ENCODE assay signal across 8 mouse cellular contexts in genomic region chr12:35981732-35982360, GRCm38 (mm10). TPM values are rescaled to one million over a fixed set of nuclear protein-coding genes. Genes with fewer than 3 reads are reported as not detected.
DNase-seq lines count a peak whose midpoint lies in the region; ATAC-seq and TF ChIP-seq lines count a peak whose summit lies in the region.

No protein-coding gene starts in this region.

- H3K9ac ChIP-seq in heart, embryonic 12.5 days, result no peak overlapping the region
- H3K9ac ChIP-seq in kidney, postnatal 0 days (ENCODE audit: low read depth, low read length), result no peak overlapping the region
- H3K9ac ChIP-seq in midbrain, embryonic 11.5 days (ENCODE audit: low read length), result no peak overlapping the region

- peak; percentile 13 for DNase-seq in kidney, adult 11 months
- no peak for DNase-seq in kidney, adult 18-20 months
- peak; percentile 80 for DNase-seq in kidney, postnatal 0 days (ENCODE audit: low spot score)
- peak; percentile 87 for DNase-seq in midbrain, embryonic 11.5 days (ENCODE audit: low spot score, missing footprints)
- no peak for DNase-seq in thymus, adult 2 months
- DNase-seq in layer of hippocampus, postnatal 25 days (ENCODE audit: extremely low spot score in 1 of 2, low spot score in 1 of 2), result no peak
- no peak for DNase-seq in right cerebral cortex, postnatal 14 days

- no peaks in the 10 kb centered on the region for H3K36me3 ChIP-seq in heart, embryonic 12.5 days
- H3K36me3 ChIP-seq in kidney, postnatal 0 days (ENCODE audit: insufficient read depth, low read length), result no peaks in the 10 kb centered on the region
- no peaks in the 10 kb centered on the region for H3K36me3 ChIP-seq in midbrain, embryonic 11.5 days (ENCODE audit: control insufficient read depth, insufficient read depth, low read length)
- H3K36me3 ChIP-seq in thymus, adult 2 months (ENCODE audit: control insufficient read depth, insufficient read depth, low read length), result no peaks in the 10 kb centered on the region

- no peak overlapping the region for H3K4me3 ChIP-seq in heart, embryonic 12.5 days
- H3K4me3 ChIP-seq in kidney, postnatal 0 days (replicated peaks; ENCODE audit: low read depth, low read length), result no peak overlapping the region
- no peak overlapping the region for H3K4me3 ChIP-seq in midbrain, embryonic 11.5 days (ENCODE audit: low read depth, low read length)
- no peak overlapping the region for H3K4me3 ChIP-seq in thymus, adult 2 months (ENCODE audit: control insufficient read depth, insufficient read depth, low read length)

- H3K9me3 ChIP-seq in heart, embryonic 12.5 days (replicated peaks), result no peaks in the 10 kb centered on the region
- H3K9me3 ChIP-seq in kidney, postnatal 0 days (replicated peaks; ENCODE audit: low read length), result no peaks in the 10 kb centered on the region
- H3K9me3 ChIP-seq in midbrain, embryonic 11.5 days (ENCODE audit: control insufficient read depth, low read length), result no peaks in the 10 kb centered on the region

- 37% methylated on average over 6 of the region's 6 CpGs for WGBS in heart, embryonic 12.5 days
- WGBS in kidney, postnatal 0 days, result 35% methylated on average over 6 of the region's 6 CpGs
- 53% methylated on average over 6 of the region's 6 CpGs for WGBS in midbrain, embryonic 11.5 days
- WGBS in thymus, adult 2 months, result 30% methylated on average over 6 of the region's 6 CpGs

- ATAC-seq in heart, embryonic 12.5 days (ENCODE audit: insufficient number of reproducible peaks, low FRiP score), result peak; percentile 89
- peak; percentile 72; the same call in 1 of the 2 replicates for ATAC-seq in kidney, postnatal 0 days (replicated peaks; ENCODE audit: low FRiP score, low read depth)
- peak; percentile 97 for ATAC-seq in midbrain, embryonic 11.5 days (ENCODE audit: low FRiP score)

- TF ChIP-seq POLR2A in thymus, adult 2 months (IDR thresholded peaks at IDR 0.05; ENCODE audit: control insufficient read depth, extremely low read depth, insufficient read depth, low read length, poor library complexity), result no peak

- no peak overlapping the region for H3K27ac ChIP-seq in heart, embryonic 12.5 days (ENCODE audit: poor library complexity, severe bottlenecking)
- H3K27ac ChIP-seq in kidney, postnatal 0 days, result no peak overlapping the region
- no peak overlapping the region; the same call in 1 of the 2 replicates for H3K27ac ChIP-seq in midbrain, embryonic 11.5 days (ENCODE audit: low read depth, low read length)
- no peak overlapping the region for H3K27ac ChIP-seq in thymus, adult 2 months (ENCODE audit: control insufficient read depth, insufficient read depth, low read length)

- no peak for TF ChIP-seq CTCF in kidney, postnatal 0 days (IDR thresholded peaks at IDR 0.05; ENCODE audit: low read depth)
- TF ChIP-seq CTCF in thymus, adult 2 months (IDR thresholded peaks at IDR 0.05; ENCODE audit: borderline replicate concordance, control insufficient read depth, extremely low read depth, insufficient read depth, low read length, poor library complexity), result no peak

- H3K4me2 ChIP-seq in heart, embryonic 12.5 days, result peak overlapping the region; percentile 12; the same call in 1 of the 2 replicates
- no peak overlapping the region for H3K4me2 ChIP-seq in kidney, postnatal 0 days (ENCODE audit: low read length)
- H3K4me2 ChIP-seq in midbrain, embryonic 11.5 days, result no peak overlapping the region

- H3K27me3 ChIP-seq in heart, embryonic 12.5 days (replicated peaks), result no peaks in the 10 kb centered on the region
- H3K27me3 ChIP-seq in kidney, postnatal 0 days (ENCODE audit: insufficient read depth, low read length), result no peaks in the 10 kb centered on the region
- H3K27me3 ChIP-seq in midbrain, embryonic 11.5 days (ENCODE audit: control insufficient read depth, insufficient read depth, low read length), result no peaks in the 10 kb centered on the region
- no peaks in the 10 kb centered on the region for H3K27me3 ChIP-seq in thymus, adult 2 months (ENCODE audit: control insufficient read depth, insufficient read depth, low read length)

- peaks cover 7% of the 10 kb centered on the region; the same call in 1 of the 2 replicates for H3K4me1 ChIP-seq in heart, embryonic 12.5 days (replicated peaks)
- no peaks in the 10 kb centered on the region for H3K4me1 ChIP-seq in kidney, postnatal 0 days (replicated peaks; ENCODE audit: insufficient read depth, low read length)
- peaks cover 7% of the 10 kb centered on the region for H3K4me1 ChIP-seq in midbrain, embryonic 11.5 days (ENCODE audit: control insufficient read depth, insufficient read depth, low read length)
- peaks cover 7% of the 10 kb centered on the region for H3K4me1 ChIP-seq in thymus, adult 2 months (replicated peaks; ENCODE audit: control insufficient read depth, insufficient read depth, low read length)

RNA-seq across cellular contexts. Expression of gene Agr2, which starts 10.9 kb away (rescaled TPM):
- polyA plus RNA-seq in heart, embryonic 12.5 days (2016; fragmentation: Nextera tagmentation; extraction: Ambion mirVana), result 0.33 and 0.52 TPM in 2 replicates
- 3.2 and 3.6 TPM in 2 replicates for polyA plus RNA-seq in kidney, postnatal 0 days (2015; fragmentation: Nextera tagmentation; extraction: Ambion mirVana)
- not detected in 2 replicates for polyA plus RNA-seq in midbrain, embryonic 11.5 days (2014; fragmentation: Nextera tagmentation; extraction: Ambion mirVana)
- 0.29 and 0.69 TPM in 2 replicates for polyA plus RNA-seq in thymus, adult 2 months (2012; rRNA removed)
- not detected for total RNA-seq in layer of hippocampus, postnatal 25 days (2021)

RNA-seq across cellular contexts. Expression of gene Agr3, which starts 56.4 kb away (rescaled TPM):
- polyA plus RNA-seq in heart, embryonic 12.5 days (2016; fragmentation: Nextera tagmentation; extraction: Ambion mirVana), result not detected in 2 replicates
- not detected in 2 replicates for polyA plus RNA-seq in kidney, postnatal 0 days (2015; fragmentation: Nextera tagmentation; extraction: Ambion mirVana)
- not detected in 2 replicates for polyA plus RNA-seq in midbrain, embryonic 11.5 days (2014; fragmentation: Nextera tagmentation; extraction: Ambion mirVana)
- polyA plus RNA-seq in thymus, adult 2 months (2012; rRNA removed), result 0.18 TPM in 1 of 2 replicates, not detected in the other
- not detected for total RNA-seq in layer of hippocampus, postnatal 25 days (2021)

Comparison
In these comparisons a context has a peak if more than half of its experiments do, and no peak if none do; other contexts are left out.
1. DNase-seq: peak in kidney, adult 11 months (single experiment), kidney, postnatal 0 days (single experiment) and midbrain, embryonic 11.5 days (single experiment); none in kidney, adult 18-20 months (single experiment), thymus, adult 2 months (single experiment), layer of hippocampus, postnatal 25 days (0 of 2) and right cerebral cortex, postnatal 14 days (single experiment).
2. Peak in every context shown above with its lines, with median percentiles within 50 percentile points of each other: ATAC-seq.